Mouse (Mus musculus) kidney, postnatal 4 days (tissue): Measurements from ENCODE around the gene Samsn1.

Experiments used
- DNase-seq, 2 experiments: peaks; one replicate each; pipeline ENCODE4 v3.0.0; 2021; ENCODE audit warnings: mixed read lengths in 2 of 2

Samsn1 gene

DNA sequence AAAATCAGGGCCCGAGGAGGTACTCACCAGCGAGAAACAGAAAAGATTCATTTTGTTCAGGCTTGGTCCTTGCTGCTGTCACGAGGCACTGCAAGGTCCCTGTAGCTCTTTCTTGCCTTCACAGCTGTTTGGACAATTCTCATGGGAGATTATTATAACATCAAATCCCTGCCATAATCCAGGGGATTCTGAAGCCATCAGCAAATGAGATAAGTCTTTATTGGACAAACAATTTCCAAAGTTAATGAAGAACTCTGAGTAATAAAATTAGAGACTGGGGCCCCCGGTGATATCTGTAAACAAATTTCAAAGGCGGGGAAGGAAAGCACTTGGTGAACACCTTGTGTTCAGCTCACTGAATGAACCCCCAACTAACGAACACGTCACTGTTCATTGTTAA is at the start of gene Samsn1:
Gene Samsn1 (minus strand): TSS at position 101 of the 400 bp plus-strand sequence.
- no peak for DNase-seq

DNA sequence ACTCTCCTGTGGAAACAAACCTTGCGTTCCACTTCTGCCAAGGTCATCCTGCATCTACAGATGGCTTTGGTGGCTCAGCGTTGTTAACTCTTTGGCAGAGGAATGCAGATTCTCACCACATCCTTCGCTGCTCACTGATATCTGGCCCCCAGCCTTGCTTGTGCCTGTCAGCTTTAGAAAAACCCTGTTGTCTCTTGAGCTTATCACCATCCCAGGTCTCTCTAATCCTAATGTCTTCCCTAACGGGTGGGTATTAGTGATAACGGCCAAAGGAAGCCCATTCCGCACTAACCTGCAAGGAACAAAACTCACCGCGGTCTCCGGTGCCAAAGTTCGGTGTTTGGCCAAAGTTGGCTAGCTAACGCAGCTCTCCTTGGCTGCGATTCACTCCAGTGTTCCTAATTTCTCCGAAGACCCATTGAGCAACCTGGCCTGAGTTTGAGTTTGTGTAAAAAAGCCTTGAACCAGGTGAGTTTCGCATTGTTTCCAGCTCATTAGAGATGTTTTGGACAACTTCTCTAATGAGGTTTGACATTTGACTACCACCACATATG is 44.1 kb upstream of the Samsn1 start:
- DNase-seq, result no peak

DNA sequence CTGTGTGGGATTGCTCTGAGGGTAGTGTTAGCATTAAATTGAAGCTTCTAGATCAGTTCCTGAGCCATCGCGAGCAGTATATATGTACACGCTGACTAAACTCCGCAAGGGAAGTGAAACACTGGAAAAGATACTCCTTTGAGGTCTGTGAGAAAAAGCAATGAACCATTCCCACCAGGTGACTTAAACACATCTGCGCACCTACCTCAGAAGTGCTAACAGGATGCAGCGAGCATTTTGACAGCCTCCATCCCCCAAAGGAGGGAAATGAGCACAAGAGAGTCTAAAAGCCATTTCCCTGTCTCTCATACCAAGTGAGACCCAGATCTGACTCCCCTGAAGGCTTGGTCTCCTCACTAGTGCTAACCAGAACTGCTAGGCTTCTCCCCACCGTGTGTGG is 32.9 kb upstream of the Samsn1 start:
- no peak for DNase-seq

DNA sequence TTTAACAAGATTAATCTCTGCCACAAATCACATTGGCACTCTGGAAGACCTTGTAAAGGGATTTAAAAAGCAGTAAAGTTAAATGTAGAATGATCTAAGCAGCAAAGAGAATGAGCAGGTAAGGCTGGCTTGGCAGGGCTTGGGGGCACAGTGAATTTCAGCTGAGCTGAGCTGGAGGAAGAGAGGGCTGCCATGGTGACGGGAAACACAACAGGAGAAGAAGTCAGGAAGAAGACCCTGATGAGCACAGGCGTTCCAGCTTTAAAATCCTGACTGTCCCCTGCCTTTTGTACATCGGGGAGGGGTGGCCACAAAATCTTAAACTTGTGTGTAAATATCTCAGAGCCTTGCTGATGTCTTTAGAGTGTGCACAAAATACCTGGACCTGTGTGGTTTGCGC is 32.0 kb upstream of the Samsn1 start:
- DNase-seq, result no peak

DNA sequence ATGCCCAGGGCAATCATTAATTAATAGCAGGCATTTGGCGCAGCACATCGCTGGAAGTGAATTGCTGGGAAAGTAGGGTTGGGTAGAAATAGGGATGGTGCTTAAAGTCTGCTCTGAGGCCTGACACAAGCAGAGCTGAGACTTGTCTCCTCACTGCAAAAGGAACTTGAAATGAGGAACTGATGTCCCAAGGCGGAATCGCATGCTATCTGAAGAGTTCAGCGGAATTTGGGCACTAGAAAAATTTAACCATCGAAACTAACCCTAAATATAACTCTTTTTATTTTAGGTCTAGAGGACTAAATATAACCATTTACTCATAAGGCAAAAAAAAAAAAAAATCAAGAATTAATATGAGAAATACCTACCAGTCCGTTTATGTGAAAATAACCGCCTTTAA is 31.5 kb upstream of the Samsn1 start:
- no peak for DNase-seq

DNA sequence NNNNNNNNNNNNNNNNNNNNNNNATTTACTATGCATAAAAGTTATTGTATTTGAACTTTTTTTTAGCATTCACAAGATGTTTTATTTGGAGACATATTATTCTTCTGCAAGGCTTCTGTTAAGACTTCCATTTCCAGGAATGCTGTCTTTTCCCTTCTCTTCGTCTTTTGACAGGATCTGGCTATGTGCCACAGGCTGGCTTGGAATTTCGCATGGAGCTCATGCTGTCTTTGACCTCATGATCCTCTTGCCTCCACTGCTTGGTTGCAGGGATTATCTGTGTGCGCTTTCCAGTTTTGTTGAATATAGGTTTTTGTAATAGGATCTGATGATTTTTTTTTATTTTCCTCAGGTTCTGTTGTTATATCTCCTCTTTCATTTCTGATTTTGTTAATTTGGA is 25.0 kb upstream of the Samsn1 start:
- no peak for DNase-seq

DNA sequence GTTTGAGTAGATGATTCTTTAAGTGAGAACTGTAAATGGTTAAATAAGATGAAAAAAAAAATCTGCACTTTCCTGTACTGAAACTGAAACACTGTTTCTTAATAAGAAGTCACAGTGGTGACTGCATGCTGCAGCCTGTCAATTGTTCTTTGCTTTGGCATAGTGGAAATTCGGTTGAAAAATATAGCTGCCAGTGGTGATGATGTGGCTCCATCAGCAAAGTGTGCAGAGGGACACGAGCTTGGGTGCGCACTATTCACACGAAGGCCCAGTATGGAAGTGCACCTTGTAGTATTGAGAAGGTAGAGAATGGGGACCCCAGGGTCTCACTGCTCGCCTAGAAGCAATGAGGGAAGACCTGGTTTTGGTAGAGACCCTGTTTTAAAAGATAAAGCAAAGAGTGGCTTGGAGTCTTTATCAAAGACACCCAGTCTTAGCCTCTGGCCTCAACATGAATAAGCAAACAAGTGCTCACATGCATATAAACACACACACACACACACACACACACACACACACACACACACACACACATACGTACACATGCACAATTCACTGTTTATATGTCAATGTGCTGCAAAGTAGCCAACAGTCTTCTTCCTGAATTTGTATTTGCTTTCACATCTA is 18.4 kb upstream of the Samsn1 start:
- no peak for DNase-seq

DNA sequence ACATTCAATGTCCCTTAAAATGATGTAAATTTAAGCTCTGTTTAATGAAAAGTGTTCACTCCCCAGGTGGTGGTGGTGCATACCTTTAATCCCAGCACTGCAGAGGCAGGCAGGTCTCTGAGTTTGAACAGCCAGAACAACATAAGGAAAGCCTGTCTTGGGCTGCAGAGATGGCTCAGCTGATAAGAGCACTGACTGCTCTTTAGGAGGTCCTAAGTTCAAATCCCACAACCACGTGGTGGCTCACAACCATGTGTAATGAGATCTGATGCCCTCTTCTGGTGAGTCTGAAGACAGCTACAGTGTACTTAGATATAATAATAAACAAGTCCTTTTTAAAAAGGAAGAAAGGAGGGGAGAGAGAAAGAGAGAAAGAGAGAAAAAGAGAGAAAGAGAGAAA is 2.9 kb downstream of the Samsn1 start:
- DNase-seq, result no peak

DNA sequence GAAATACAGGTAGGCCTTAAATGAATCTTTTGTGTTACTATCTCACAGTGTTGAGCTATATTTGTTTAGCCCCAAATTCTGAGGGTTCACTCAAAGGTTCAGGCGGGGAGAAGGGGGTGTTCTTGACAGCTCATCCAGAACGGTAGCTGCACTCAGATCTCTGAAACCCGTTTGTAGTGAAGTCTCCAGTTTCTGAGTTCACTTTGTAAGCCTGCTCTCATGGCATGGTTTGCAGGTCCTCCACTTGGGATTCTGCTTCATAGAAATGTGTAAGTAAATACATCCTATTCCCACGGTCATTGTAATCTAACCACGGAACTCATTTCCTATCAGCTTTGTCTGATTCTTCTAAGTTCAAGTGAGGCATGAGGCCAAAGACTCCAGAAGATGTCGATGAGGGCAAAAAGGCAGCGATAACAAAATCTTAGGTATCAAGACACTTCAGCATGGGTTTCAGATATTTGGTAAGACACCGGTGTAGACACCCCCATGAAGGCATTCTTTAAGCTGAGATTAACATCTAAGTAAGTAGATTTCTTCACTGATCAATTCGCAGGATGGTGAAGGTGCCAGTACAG is 18.2 kb downstream of the Samsn1 start:
- DNase-seq, result no peak

DNA sequence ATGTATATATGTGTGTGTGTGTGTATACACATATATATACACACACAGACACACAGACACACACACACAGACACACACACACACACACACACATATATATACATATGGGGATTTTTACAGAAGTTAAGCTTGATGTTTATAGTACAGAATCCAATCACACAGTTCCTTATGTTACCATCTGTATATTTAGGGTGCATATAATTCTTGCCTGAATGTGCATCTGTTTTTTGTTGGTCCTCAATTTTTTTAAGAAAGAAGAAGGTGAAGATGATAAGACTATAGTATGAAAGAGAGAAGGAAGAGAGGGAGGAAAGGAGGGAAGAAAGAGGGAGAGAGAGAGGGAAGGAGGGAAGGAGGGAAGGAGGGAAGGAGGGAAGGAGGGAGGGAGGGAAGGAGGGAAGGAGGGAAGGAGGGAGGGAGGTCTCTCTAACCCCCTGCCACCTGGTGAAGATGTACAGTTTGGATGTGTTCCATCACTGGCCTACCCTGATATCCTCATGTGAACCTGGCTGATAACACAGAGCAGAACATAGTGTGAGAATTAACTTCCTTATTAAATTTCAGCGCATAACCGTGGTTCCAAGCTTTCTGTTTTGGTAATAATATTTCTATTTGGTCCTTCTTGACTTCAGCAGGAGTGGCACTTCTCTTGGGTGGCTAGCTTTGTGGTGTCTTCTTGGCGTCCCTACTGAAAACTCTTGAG is 19.1 kb downstream of the Samsn1 start:
- DNase-seq, result no peak

DNA sequence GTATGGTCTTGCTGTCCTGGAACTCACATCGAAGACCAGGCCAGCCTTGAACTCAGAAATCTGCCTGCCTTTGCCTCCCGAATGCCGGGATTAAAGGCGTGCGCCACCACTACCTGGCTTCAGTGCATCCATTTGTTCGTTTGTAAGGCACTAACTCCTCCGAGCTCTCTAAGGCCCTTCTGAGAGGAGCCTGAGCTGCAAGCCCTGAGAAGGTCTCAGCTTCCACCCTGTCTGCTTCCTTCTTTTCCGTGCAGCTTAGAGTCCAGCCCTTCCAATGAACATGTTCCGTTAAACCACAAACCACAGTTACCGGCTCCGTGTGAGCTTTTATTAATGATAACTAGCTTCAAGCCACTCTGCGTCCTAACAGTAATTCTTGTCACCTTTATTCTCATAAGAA is 19.8 kb downstream of the Samsn1 start:
- peak in 1 of 2 experiments; percentile 2 for DNase-seq

DNA sequence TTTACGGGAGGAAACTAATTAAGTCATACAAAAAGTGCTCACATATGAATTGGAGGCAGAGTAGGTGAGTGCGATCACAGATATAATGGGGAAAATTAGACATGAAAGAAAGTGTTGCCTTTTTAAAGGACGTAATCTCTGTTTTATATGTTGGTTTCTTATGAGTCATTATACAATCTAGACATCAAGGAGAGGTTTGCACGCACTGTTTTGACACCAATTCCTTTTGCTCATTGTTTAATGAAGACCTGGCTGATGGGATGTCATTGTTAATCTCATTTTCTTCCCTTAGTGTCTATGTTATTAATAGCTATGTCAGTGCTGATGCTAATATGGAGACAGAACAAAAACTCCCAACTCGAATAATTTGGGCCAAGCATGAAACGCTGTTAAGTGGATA is 20.3 kb downstream of the Samsn1 start:
- no peak for DNase-seq

DNA sequence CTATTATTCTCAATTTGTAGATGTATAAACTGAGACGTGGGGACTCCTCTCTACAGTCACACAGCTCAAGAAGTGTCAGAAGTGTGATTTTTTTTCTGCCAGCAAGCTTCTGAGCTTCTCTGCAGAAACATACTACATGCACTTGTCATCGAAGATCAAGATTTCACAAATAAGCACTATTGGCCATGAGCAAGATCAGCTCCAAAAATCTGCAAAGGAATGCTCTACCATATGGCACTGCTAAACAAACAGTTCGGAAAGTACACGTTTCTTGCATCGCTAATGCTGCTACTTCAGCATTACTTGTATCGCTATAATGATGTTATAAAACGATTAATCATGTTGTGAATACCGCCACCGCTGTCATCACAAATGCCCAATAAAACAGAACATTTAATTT is 22.0 kb downstream of the Samsn1 start:
- no peak for DNase-seq

DNA sequence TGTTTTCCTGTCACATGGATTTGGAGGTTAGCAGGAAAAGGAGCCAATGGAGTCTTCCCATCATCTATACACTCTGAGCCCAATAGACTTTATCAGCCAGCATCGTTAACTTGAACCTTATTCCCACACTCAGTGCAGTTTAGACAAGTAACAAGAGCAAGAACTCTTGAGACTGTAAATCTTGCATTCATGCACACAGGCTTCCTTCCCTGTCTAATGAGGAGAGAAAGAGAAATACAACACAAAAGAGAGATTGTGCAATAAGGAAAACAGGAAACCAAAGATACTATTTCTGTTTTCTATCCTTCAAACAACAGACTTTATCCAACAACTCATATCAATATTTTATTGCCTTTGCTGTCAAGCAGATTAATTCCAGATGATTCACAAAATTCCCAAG is 31.9 kb downstream of the Samsn1 start:
- no peak for DNase-seq

DNA sequence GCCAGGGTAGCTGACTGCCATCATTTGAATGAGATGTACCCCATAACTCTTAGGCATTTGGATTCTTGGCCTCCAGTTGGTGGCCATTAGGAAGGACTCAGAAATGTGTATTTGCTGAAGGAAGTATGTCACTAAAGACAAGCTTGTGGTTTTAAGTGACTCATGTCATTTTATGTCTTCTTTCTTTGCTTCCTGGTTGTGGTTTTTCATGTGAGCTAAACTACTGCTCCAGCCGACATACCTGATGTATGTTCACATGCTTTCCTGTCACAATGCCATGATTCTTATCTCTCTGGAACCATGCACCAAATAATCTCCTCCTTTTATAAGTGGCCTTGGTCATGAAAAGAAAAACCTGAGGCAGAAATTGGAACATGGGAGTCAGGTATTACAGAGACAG is 38.2 kb downstream of the Samsn1 start:
- no peak for DNase-seq

DNA sequence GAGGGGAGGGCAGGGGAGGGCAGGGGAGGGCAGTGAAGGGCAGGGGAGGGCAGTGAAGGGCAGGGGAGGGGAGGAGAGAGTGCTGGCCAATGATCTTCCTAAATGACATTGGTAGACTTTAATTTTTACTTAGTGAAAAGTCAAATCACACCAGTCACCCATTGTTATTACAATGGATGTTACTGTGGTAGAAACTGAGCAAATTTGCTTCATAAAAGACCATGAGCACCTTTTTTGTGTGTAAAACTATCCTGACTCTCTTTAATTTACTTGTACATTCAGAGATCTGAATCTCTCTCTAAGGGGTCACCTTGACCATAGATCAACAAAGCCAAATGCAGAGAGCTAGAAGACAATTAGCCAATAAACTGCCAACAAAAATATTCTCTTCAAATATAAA is 42.7 kb downstream of the Samsn1 start:
- no peak for DNase-seq

DNA sequence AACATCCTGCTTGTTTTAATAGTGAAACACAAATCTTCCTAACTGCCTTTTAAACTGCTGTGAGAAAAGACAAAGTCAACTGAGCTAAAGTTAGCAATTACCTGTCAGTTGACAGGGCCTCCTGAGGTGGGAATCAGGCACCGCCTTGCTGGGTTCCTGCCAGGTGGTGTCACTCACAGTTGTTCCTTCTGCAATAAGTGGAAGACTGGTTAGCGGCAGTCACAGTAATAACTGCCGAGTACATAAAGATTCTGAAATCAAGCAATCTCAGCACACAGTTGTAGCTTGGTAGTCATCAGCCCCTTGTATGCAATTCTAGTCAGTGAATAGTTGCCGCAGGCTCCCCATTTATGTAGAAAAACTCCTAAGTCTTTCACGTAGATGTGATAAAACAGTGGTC is 44.3 kb downstream of the Samsn1 start:
- peak in 1 of 2 experiments; percentile 6 for DNase-seq

DNA sequence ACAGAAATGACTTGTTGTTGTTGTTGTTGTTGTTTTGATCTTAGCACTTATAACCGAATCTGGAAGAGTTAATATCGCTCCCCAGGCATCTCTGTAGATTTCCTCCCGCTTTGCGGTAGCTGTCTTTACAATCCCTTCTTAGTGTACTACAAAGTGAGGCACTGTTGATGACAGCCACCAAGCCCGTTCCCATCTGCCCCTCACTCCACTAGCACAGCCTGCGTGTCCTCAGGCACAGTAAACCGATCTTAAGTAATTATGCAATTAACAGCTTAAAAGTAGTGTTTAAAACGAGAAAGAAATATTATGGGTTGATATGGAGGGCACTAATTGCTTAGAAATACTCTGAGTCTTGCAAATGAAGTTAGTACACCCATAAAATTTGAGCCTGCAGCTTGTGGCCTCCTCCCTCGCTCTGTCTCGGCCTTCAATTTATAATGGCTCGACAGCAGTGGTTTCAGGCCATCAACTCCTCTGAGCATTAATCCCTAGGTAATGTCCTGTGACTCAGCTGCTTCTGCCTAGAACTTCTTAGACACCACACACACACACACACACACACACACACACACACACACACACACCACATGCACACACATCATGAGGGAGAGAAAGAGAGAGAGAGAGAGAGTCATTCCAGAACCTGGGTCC is 46.3 kb downstream of the Samsn1 start:
- no peak for DNase-seq

DNA sequence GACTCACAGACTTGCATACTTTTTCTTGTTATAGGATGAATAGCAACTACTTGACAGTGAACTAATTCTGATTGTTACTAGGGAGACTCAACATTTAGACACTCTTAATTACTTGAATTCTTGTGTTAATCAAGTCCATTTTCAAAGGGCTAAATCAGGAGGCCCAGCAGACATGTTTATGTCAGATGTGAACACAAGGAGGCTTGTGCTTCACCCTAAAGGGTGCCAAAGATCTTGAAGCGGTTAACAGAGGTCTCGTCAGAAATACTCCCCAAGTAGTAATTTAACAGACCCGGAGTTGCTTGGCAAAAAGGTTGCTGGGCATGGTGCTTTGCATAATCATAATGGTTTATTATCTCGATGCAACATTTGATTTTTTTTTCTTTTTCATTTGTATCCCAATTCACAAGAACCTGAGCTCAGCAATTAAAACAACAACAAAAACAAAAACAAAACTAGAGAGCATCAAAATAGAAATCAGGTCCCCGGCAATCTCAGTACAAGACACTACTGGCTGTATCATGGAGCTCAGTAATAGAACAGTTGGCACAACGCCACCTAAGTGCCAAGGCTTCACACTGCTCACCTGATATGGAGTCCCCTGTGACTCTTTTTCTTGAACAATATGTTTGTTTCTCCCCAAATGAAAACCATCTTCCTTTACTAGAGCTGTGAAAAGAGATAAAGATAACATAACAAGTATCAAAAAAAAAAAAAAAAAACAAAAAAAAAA is 51.6 kb downstream of the Samsn1 start:
- no peak for DNase-seq

DNA sequence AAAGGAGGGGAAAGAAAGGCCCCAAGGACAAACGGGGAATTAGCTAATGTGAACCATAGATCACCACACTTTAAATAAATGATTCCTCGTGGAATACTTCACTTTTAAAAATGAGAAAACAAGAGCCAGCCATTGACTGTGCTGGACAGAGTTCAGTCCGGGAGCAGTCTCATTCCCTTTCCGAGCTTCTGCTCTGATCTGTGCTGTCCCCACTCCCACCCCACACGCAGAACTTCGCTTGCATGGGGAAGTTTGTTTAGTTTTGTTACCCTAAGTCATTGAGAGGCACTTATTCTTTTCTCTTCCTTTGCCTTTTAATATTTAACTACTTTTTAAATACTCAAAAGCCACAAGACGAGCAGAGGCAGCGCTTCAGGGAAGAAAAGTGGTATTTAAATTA is 60.1 kb downstream of the Samsn1 start:
- DNase-seq, result no peak

DNA sequence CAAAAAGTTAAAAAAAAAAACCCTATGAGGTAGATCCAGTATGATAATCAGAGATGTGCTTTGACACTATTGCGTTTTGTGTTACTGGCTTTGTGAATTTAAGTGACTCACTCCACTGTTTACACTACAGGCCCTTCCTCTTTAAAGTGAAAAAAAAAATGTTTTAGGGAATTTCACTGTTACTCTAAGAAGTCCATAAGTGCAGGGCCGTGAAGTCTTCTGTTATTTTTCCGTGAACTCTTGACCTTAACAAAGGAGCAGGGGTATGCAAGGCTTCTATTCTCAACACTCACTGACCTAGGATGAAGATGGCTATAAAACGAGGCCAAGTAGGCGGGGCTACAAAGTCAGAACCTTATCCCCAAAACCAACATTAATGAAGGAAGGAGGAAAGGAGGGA is 60.6 kb downstream of the Samsn1 start:
- DNase-seq, result no peak

DNA sequence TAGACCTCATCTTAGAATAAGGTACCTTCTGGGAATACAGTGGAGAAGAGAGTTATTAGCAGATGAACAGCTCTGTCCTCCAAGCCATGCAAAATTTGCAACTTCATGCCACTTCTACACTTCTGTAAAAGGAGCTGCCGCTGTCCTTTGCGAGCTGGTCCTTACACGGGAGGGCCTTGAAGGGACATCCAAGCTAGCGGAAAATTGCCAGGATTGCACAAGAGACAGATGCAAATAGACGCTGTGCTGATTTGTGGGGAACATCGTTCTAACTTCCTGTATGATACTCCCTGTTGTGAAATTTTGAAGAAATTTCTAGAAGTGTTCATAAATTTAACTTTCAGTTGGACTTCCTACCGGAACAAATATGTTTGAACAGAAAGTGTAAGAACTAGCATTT is 61.0 kb downstream of the Samsn1 start:
- DNase-seq, result no peak

DNA sequence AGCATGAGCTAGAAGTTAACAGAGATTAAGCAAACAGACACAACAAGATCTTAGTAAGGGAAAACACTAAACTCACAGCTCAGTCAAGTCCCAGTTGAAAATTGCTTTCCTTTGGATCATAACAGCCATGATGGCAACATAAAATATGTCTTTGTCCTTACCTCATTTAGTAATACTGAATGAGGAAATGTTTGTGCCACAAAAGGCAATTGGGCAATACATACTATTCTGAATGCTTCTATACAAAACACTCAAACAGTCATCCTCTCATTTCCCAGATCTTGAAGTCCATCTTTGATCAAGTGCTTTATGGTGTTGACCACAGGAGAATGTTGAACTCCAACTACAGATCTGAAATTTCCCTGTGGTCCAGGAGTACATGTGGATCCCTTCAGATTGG is 88.7 kb downstream of the Samsn1 start:
- no peak for DNase-seq
